Mouse (Mus musculus): Measurements from ENCODE around the gene Vmn2r24. TPM values are rescaled to one million over a fixed set of nuclear protein-coding genes. Genes with fewer than 3 reads are reported as not detected.
"Not testable (repeated sequence)": the region's sequence is repeated elsewhere in the genome, so short reads cannot be mapped to it uniquely, and the experiment has no call there.

Gene Vmn2r24
- not detected for total RNA-seq (2021)
- long read RNA-seq, experiment 1 = 0 reads
- long read RNA-seq, experiment 2 = 0 reads

- intact Hi-C loops (cut with DNase I) = no loop called here
- DNase-seq = no peak
Observed at GRCm38 (mm10) chr6:123778579-123778978, at the start of gene Vmn2r24. Gene Vmn2r24, plus strand, starts transcription at chr6:123778879.

GRCm38 (mm10) chr6:123770031-123770430, 8.6 kb upstream of the Vmn2r24 start:
- DNase-seq = no peak
- intact Hi-C loops (cut with DNase I) = no loop called here

- intact Hi-C loops (cut with DNase I) = no loop called here
- DNase-seq = no peak
Observed at GRCm38 (mm10) chr6:123784857-123785256, 6.2 kb downstream of the Vmn2r24 start.

GRCm38 (mm10) chr6:123793746-123794145, 15.1 kb downstream of the Vmn2r24 start:
- DNase-seq = no peak
- intact Hi-C loops (cut with DNase I) = no loop called here

- DNase-seq; intact Hi-C loops (cut with DNase I): not testable (repeated sequence)
Observed at GRCm38 (mm10) chr6:123810291-123810690, 31.6 kb downstream of the Vmn2r24 start.

GRCm38 (mm10) chr6:123819951-123820350, 41.3 kb downstream of the Vmn2r24 start:
- intact Hi-C loops (cut with DNase I) = no loop called here
- no peak for DNase-seq

DNA sequence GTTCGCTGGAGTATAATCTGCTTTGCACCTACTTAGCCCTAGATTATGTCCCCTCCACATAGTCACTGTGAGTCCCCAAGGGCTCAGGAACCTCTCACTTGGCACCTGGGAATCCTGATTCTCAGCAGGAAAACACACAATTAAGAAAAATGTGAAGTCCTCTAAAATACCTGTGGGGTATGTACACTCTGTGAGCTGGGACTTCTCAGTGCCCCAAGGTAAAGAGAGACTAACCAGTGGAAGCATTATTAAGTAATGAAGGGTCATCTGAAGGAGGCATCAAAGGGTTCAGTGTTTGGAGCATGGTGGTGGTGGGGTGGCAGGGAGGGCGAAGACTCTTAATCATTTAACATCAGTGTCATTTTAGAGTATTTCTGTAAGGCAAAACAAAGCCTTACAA, 74.7 kb downstream of the Vmn2r24 start, which contains the start of gene Vmn2r25:
Gene Vmn2r25, minus strand, starts transcription at position 101 of the 400 bp plus-strand sequence.
- intact Hi-C loops (cut with DNase I); DNase-seq: not testable (repeated sequence)

Other genes starting within 250 kb of the Vmn2r24 start
- gene Vmn2r21, start 245.5 kb upstream of the Vmn2r24 start, total RNA-seq (2021) = not detected
- not detected for gene Vmn2r22, start 128.2 kb upstream of the Vmn2r24 start, total RNA-seq (2021)
- not detected for gene Vmn2r23, start 76.2 kb upstream of the Vmn2r24 start, total RNA-seq (2021)
- not detected for gene Vmn2r25, start 74.6 kb downstream of the Vmn2r24 start, total RNA-seq (2021)
- gene Vmn2r26, start 245.7 kb downstream of the Vmn2r24 start, total RNA-seq (2021) = not detected

Measured in gastrocnemius, postnatal 36 days (tissue).